Mouse (Mus musculus) midbrain, embryonic 16.5 days (tissue): Measurements from ENCODE around the gene Nipa2. TPM values are rescaled to one million over a fixed set of nuclear protein-coding genes. Genes with fewer than 3 reads are reported as not detected.

Source experiments
- polyA plus RNA-seq: library from polyadenylated mRNA; unstranded; fragments of >200 nt; fragmentation: Nextera tagmentation; extraction: Ambion mirVana; gene quantifications from 2 replicates; pipeline ENCODE4 v1.2.1, GENCODE M21; 2015

Nipa2 gene
- polyA plus RNA-seq, 1 experiment from 2014 or later, result 33.4 TPM

Other genes starting within 250 kb of the Nipa2 start
- gene Siglech, start 194.3 kb downstream of the Nipa2 start, polyA plus RNA-seq, result 1.8 and 2.0 TPM in 2 replicates
- 39.7 and 42.9 TPM in 2 replicates for gene Tubgcp5, start 168.3 kb downstream of the Nipa2 start, polyA plus RNA-seq
- gene Cyfip1, start 120.7 kb downstream of the Nipa2 start, polyA plus RNA-seq, result 43.1 and 44.1 TPM in 2 replicates
- gene Nipa1, start 57.5 kb upstream of the Nipa2 start, polyA plus RNA-seq, result 32.0 and 33.2 TPM in 2 replicates
- gene Herc2, start 87.7 kb upstream of the Nipa2 start, polyA plus RNA-seq, result 51.5 and 53.1 TPM in 2 replicates